Comparison of ENCODE assay signal across 12 mouse cellular contexts in genomic region chr11:107156977-107157642, GRCm38 (mm10). TPM values are rescaled to one million over a fixed set of nuclear protein-coding genes. Genes with fewer than 3 reads are reported as not detected.
DNase-seq lines count a peak whose midpoint lies in the region; ATAC-seq lines count a peak whose summit lies in the region.
"Had no signal": no experiment of that assay in that cellular context is flagged by ENCODE, and none has a peak within 500 bp of the region (broad histone marks: within the 10 kb centered on the region; RNA-seq: fewer than 3 reads in every experiment).

No protein-coding gene starts in this region.

- WGBS in embryonic facial prominence, embryonic 14.5 days, result 36% methylated on average over 5 of the region's 5 CpGs
- WGBS in embryonic facial prominence, embryonic 10.5 days, result 59% methylated on average over 5 of the region's 5 CpGs
- WGBS in stomach, embryonic 15.5 days, result 39% methylated on average over 5 of the region's 5 CpGs

- H3K36me3 ChIP-seq in embryonic facial prominence, embryonic 14.5 days (ENCODE audit: control insufficient read depth, insufficient read depth, low read length), result no peaks in the 10 kb centered on the region
- no peaks in the 10 kb centered on the region for H3K36me3 ChIP-seq in embryonic facial prominence, embryonic 10.5 days (replicated peaks)
- H3K36me3 ChIP-seq in stomach, embryonic 15.5 days, result no peaks in the 10 kb centered on the region
- H3K36me3 ChIP-seq: hindbrain, embryonic 12.5 days had no signal

- peak; percentile 39 for DNase-seq in embryonic facial prominence, embryonic 14.5 days (ENCODE audit: low spot score)
- no peak for DNase-seq in embryonic facial prominence, embryonic 10.5 days (ENCODE audit: low spot score)
- DNase-seq in lung, postnatal 36 days, result peak; percentile 9
- DNase-seq in lung, postnatal 25 days (ENCODE audit: low spot score), result no peak
- DNase-seq in gastrocnemius, postnatal 14 days, result peak; percentile 40
- no peak for DNase-seq in kidney, postnatal 25 days
- DNase-seq in natural killer cell, adult 2 months (ENCODE audit: low spot score in 2 of 2), result no peak
- DNase-seq: kidney, postnatal 36 days had no signal

- no peak overlapping the region for H3K4me3 ChIP-seq in embryonic facial prominence, embryonic 14.5 days (ENCODE audit: low read depth, low read length)
- no peak overlapping the region for H3K4me3 ChIP-seq in embryonic facial prominence, embryonic 10.5 days
- no peak overlapping the region for H3K4me3 ChIP-seq in stomach, embryonic 15.5 days (replicated peaks)
- H3K4me3 ChIP-seq: erythroblast, embryonic 14.5 days; hindbrain, embryonic 12.5 days had no signal

- intact Hi-C loops in gastrocnemius, postnatal 14 days (cut with DNase I; ENCODE audit: low total_unique reads), result no loop called here

- H3K4me1 ChIP-seq in embryonic facial prominence, embryonic 14.5 days (ENCODE audit: control insufficient read depth, insufficient read depth, low read length), result no peaks in the 10 kb centered on the region
- H3K4me1 ChIP-seq in embryonic facial prominence, embryonic 10.5 days, result 0 out of 2 replicates have a peak, but pooled peaks cover 7% of the 10 kb centered on the region
- H3K4me1 ChIP-seq in stomach, embryonic 15.5 days, result no peaks in the 10 kb centered on the region
- H3K4me1 ChIP-seq: hindbrain, embryonic 12.5 days had no signal

- no peak for ATAC-seq in embryonic facial prominence, embryonic 14.5 days (ENCODE audit: low read depth)
- ATAC-seq in stomach, embryonic 15.5 days (ENCODE audit: insufficient read depth, low FRiP score, low read depth), result peak; percentile 50; the same call in 1 of the 2 replicates
- ATAC-seq: midbrain, embryonic 16.5 days had no signal

- no peak overlapping the region for H3K27ac ChIP-seq in embryonic facial prominence, embryonic 14.5 days (replicated peaks; ENCODE audit: low read depth, low read length)
- H3K27ac ChIP-seq in embryonic facial prominence, embryonic 10.5 days (replicated peaks), result no peak overlapping the region
- no peak overlapping the region for H3K27ac ChIP-seq in stomach, embryonic 15.5 days
- H3K27ac ChIP-seq: hindbrain, embryonic 12.5 days had no signal

- no peaks in the 10 kb centered on the region for H3K27me3 ChIP-seq in embryonic facial prominence, embryonic 14.5 days (replicated peaks; ENCODE audit: control insufficient read depth, insufficient read depth, low read length)
- no peaks in the 10 kb centered on the region for H3K27me3 ChIP-seq in embryonic facial prominence, embryonic 10.5 days (replicated peaks; ENCODE audit: low read depth, poor library complexity, severe bottlenecking)
- no peaks in the 10 kb centered on the region for H3K27me3 ChIP-seq in stomach, embryonic 15.5 days (replicated peaks)
- H3K27me3 ChIP-seq: hindbrain, embryonic 12.5 days had no signal

- no peak overlapping the region for H3K9ac ChIP-seq in embryonic facial prominence, embryonic 14.5 days (ENCODE audit: low read depth, low read length)
- H3K9ac ChIP-seq in stomach, embryonic 15.5 days, result no peak overlapping the region
- H3K9ac ChIP-seq: hindbrain, embryonic 12.5 days had no signal

- H3K4me2 ChIP-seq in embryonic facial prominence, embryonic 14.5 days (ENCODE audit: low read depth, low read length), result no peak overlapping the region
- H3K4me2 ChIP-seq in stomach, embryonic 15.5 days, result no peak overlapping the region
- H3K4me2 ChIP-seq: hindbrain, embryonic 12.5 days had no signal

- no peaks in the 10 kb centered on the region for H3K9me3 ChIP-seq in embryonic facial prominence, embryonic 14.5 days (ENCODE audit: control insufficient read depth, low read length)
- peaks cover 4% of the 10 kb centered on the region; the same call in 1 of the 2 replicates for H3K9me3 ChIP-seq in embryonic facial prominence, embryonic 10.5 days
- H3K9me3 ChIP-seq in stomach, embryonic 15.5 days, result no peaks in the 10 kb centered on the region
- H3K9me3 ChIP-seq: hindbrain, embryonic 12.5 days had no signal

RNA-seq across cellular contexts. Expression of gene Bptf, which starts 25.2 kb away (rescaled TPM):
- 34.8 and 37.0 TPM in 2 replicates for polyA plus RNA-seq in embryonic facial prominence, embryonic 14.5 days (2014; fragmentation: Nextera tagmentation; extraction: Ambion mirVana)
- polyA plus RNA-seq in embryonic facial prominence, embryonic 10.5 days (2016; fragmentation: Nextera tagmentation; extraction: Ambion mirVana), result 33.8 and 34.9 TPM in 2 replicates
- 10 to 100 TPM; 20.5 to 22.6 TPM for total RNA-seq in gastrocnemius, postnatal 14 days (2021)
- 28.4 and 28.8 TPM in 2 replicates for polyA plus RNA-seq in stomach, embryonic 15.5 days (2015; fragmentation: Nextera tagmentation; extraction: Ambion mirVana)

RNA-seq across cellular contexts. Expression of gene Nol11, which starts 32.1 kb away (rescaled TPM):
- polyA plus RNA-seq in embryonic facial prominence, embryonic 14.5 days (2014; fragmentation: Nextera tagmentation; extraction: Ambion mirVana), result 37.4 and 44.0 TPM in 2 replicates
- polyA plus RNA-seq in embryonic facial prominence, embryonic 10.5 days (2016; fragmentation: Nextera tagmentation; extraction: Ambion mirVana), result 70.7 and 73.3 TPM in 2 replicates
- 10 to 100 TPM; 11.1 to 12.3 TPM for total RNA-seq in gastrocnemius, postnatal 14 days (2021)
- polyA plus RNA-seq in stomach, embryonic 15.5 days (2015; fragmentation: Nextera tagmentation; extraction: Ambion mirVana), result 48.9 and 52.0 TPM in 2 replicates

Comparison
In these comparisons a context has a peak if more than half of its experiments do, and no peak if none do; other contexts are left out.
1. DNase-seq: peak in embryonic facial prominence, embryonic 14.5 days (single experiment), lung, postnatal 36 days (single experiment) and gastrocnemius, postnatal 14 days (single experiment); none in embryonic facial prominence, embryonic 10.5 days (single experiment), lung, postnatal 25 days (single experiment), kidney, postnatal 25 days (0 of 2) and natural killer cell, adult 2 months (0 of 2).